Mouse (Mus musculus) ES-Bruce4 (cell line): ENCODE results near the gene Pdia6. TPM values are rescaled to one million over a fixed set of nuclear protein-coding genes. Genes with fewer than 3 reads are reported as not detected.

Experiments used
- H3K27ac ChIP-seq: 2 replicates; pipeline ENCODE4 v1.5.1; 2012; ENCODE audit warnings: low read length, inconsistent platforms; ENCODE audit not compliant: insufficient read depth
- H3K27me3 ChIP-seq: 2 replicates; pipeline ENCODE4 v1.6.1; 2012; ENCODE audit warnings: mild to moderate bottlenecking, low read length, inconsistent platforms; ENCODE audit not compliant: control insufficient read depth, poor library complexity, insufficient read depth, severe bottlenecking
- H3K36me3 ChIP-seq: 2 replicates; pipeline ENCODE4 v1.6.1; 2012; ENCODE audit warnings: inconsistent platforms, mild to moderate bottlenecking, low read length, moderate library complexity; ENCODE audit not compliant: control insufficient read depth, poor library complexity, insufficient read depth, severe bottlenecking
- H3K4me1 ChIP-seq: one replicate; pipeline ENCODE4 v1.8.1; 2011; ENCODE audit warnings: low read length; ENCODE audit not compliant: control insufficient read depth, insufficient read depth
- H3K4me3 ChIP-seq: 2 replicates; pipeline ENCODE4 v1.5.1; 2011; ENCODE audit warnings: low read depth, mild to moderate bottlenecking, low read length
- H3K9ac ChIP-seq: 2 replicates; pipeline ENCODE4 v1.6.1; 2012; ENCODE audit warnings: low read depth, mild to moderate bottlenecking, inconsistent platforms; ENCODE audit not compliant: poor library complexity, severe bottlenecking
- H3K9me3 ChIP-seq: replicated peaks from 2 replicates; pipeline ENCODE4 v1.6.1; 2012; ENCODE audit warnings: mild to moderate bottlenecking, low read length, inconsistent platforms; ENCODE audit not compliant: control insufficient read depth, poor library complexity, insufficient read depth, severe bottlenecking
- CTCF ChIP-seq: IDR thresholded peaks from one replicate; pipeline ENCODE4 v1.8.1; 2011; ENCODE audit warnings: low read depth, low read length
- EP300 ChIP-seq: IDR thresholded peaks from 2 replicates; pipeline ENCODE4 v1.6.1; 2011; ENCODE audit warnings: low read depth, low read length; ENCODE audit not compliant: insufficient read depth
- POLR2A ChIP-seq: IDR thresholded peaks from one replicate; pipeline ENCODE4 v1.8.1; 2011; ENCODE audit warnings: low read length; ENCODE audit not compliant: insufficient read depth
- polyA plus RNA-seq: library from polyadenylated mRNA; stranded (reverse); fragments of >200 nt; gene quantifications from 2 replicates; pipeline ENCODE4 v1.2.4, GENCODE M21; 2011; ENCODE audit warnings: low read depth; ENCODE audit not compliant: missing spikeins, insufficient read depth, insufficient read length

The Pdia6 gene
- polyA plus RNA-seq, 1 experiment, result 381 TPM

GRCm38 (mm10) chr12:17290569-17290968 is 24.2 kb downstream of the Pdia6 start:
- no peaks in the 10 kb centered on the region for H3K4me1 ChIP-seq
- no peak for TF ChIP-seq POLR2A
- TF ChIP-seq CTCF, result no peak
- TF ChIP-seq EP300, result no peak
- H3K36me3 ChIP-seq, result no peaks in the 10 kb centered on the region
- H3K27ac ChIP-seq, result no peak overlapping the region
- H3K9ac ChIP-seq, result no peak overlapping the region
- H3K4me3 ChIP-seq, result no peak overlapping the region
- H3K9me3 ChIP-seq, result no peaks in the 10 kb centered on the region
- no peaks in the 10 kb centered on the region for H3K27me3 ChIP-seq

GRCm38 (mm10) chr12:17296899-17297298 is 30.6 kb downstream of the Pdia6 start:
- no peak overlapping the region for H3K27ac ChIP-seq
- H3K4me3 ChIP-seq, result no peak overlapping the region
- H3K9ac ChIP-seq, result no peak overlapping the region
- H3K9me3 ChIP-seq, result no peaks in the 10 kb centered on the region
- peaks cover 2% of the 10 kb centered on the region for H3K4me1 ChIP-seq
- TF ChIP-seq CTCF (no peak), POLR2A (no peak), EP300 (no peak)
- H3K27me3 ChIP-seq, result no peaks in the 10 kb centered on the region
- H3K36me3 ChIP-seq, result no peaks in the 10 kb centered on the region

- TF ChIP-seq CTCF, result no peak
- no peak for TF ChIP-seq POLR2A
- TF ChIP-seq EP300, result no peak
- Histone ChIP-seq H3K4me3 (no peak overlapping the region), H3K27me3 (no peaks in the 10 kb centered on the region)
Measured at GRCm38 (mm10) chr12:17299902-17300301, 33.6 kb downstream of the Pdia6 start.

GRCm38 (mm10) chr12:17305445-17305844 is 39.1 kb downstream of the Pdia6 start:
- no peak for TF ChIP-seq CTCF
- H3K4me3 ChIP-seq, result no peak overlapping the region
- H3K9me3 ChIP-seq, result no peaks in the 10 kb centered on the region
- H3K27ac ChIP-seq, result no peak overlapping the region
- no peak overlapping the region for H3K9ac ChIP-seq
- H3K36me3 ChIP-seq, result no peaks in the 10 kb centered on the region
- H3K4me1 ChIP-seq, result no peaks in the 10 kb centered on the region
- no peaks in the 10 kb centered on the region; the same call in 1 of the 2 replicates for H3K27me3 ChIP-seq

More at GRCm38 (mm10) chr12:17299902-17300301, 33.6 kb downstream of the Pdia6 start:
- Histone ChIP-seq H3K9me3 (no peaks in the 10 kb centered on the region), H3K27ac (no peak overlapping the region), H3K36me3 (no peaks in the 10 kb centered on the region), H3K4me1 (peaks cover 2% of the 10 kb centered on the region), H3K9ac (no peak overlapping the region)

- TF ChIP-seq EP300 (no peak), CTCF (no peak), POLR2A (no peak)
- Histone ChIP-seq H3K36me3 (no peaks in the 10 kb centered on the region), H3K4me1 (no peaks in the 10 kb centered on the region), H3K9me3 (no peaks in the 10 kb centered on the region), H3K4me3 (no peak overlapping the region), H3K27me3 (no peaks in the 10 kb centered on the region; the same call in 1 of the 2 replicates), H3K9ac (no peak overlapping the region), H3K27ac (no peak overlapping the region)
Measured at GRCm38 (mm10) chr12:17308246-17308645, 41.9 kb downstream of the Pdia6 start.

DNA sequence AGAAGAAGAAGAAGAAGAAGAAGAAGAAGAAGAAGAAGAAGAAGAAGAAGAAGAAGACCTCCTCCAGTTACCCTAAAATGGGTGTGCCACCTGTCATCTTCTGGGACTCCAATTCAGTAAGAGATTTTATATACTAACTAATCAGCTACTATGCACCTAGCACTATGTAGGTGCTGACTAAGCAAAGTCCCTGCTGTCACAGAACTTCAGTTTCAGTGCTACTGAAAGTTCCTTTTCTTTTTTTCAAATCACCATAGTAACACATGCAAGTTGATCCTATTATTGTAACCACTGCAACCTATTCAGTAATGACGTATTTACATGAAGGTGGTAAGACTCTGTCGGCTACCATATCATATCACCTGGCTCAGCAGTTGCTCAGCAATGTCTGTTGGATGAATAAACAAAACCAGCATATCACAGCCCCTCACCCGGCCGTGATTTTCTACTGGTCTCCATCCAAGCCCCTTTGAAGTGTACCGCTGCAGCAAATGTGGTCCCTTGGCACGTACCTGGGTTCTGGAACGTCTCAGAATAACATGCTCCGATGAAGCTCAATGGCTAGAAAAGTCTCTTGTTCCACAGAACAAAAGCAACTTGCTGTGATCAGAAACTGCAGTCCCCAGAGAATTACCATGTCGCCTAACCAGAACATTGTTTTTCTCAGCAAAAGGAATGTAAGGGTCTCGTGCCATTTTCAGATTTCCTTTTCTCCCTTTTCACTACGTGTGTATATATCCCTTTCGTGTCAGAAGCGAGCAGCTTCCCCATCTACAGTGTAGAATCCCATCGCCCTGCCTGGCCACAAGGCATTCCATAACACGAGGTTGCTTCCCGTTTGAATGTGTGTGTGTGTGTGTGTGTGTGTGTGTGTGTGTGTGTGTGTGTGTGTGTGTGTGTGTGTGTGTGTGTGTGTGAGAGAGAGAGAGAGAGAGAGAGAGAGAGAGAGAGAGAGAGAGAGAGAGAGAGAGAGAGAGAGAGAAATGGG is 44.8 kb downstream of the Pdia6 start:
- Histone ChIP-seq H3K4me3 (no peak overlapping the region), H3K27me3 (no peaks in the 10 kb centered on the region; the same call in 1 of the 2 replicates), H3K9me3 (no peaks in the 10 kb centered on the region), H3K36me3 (no peaks in the 10 kb centered on the region), H3K27ac (no peak overlapping the region), H3K9ac (no peak overlapping the region), H3K4me1 (no peaks in the 10 kb centered on the region)
- TF ChIP-seq POLR2A (no peak), EP300 (no peak), CTCF (no peak)
